Mouse (Mus musculus): ENCODE results near the gene Alk. TPM values are rescaled to one million over a fixed set of nuclear protein-coding genes. Genes with fewer than 3 reads are reported as not detected.

Alk gene
- polyA plus RNA-seq, 1 experiment from 2014 or later: 0.51 TPM

DNA sequence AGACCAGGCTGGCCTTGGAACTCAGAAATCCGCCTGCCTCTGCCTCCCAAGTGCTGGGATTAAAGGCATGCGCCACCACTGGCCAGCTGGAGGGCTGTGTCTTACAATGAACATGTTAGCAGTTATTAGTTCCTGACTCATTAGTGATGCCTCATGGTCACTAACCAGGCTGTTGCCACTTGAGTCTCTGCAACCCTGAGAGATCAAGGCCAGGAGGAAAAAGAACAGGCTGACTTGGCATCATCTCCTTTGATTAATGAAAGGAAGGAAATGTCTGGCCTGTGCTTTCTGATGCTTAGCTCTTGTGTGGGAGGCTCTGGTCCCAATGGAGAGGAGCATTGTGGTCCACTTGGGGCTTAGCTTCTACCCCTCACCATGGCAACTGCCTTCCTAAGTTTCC is 611.4 kb downstream of the Alk start:
- no peaks in the 10 kb centered on the region for H3K27me3 ChIP-seq (ENCODE audit: control insufficient read depth, insufficient read depth, low read length)

DNA sequence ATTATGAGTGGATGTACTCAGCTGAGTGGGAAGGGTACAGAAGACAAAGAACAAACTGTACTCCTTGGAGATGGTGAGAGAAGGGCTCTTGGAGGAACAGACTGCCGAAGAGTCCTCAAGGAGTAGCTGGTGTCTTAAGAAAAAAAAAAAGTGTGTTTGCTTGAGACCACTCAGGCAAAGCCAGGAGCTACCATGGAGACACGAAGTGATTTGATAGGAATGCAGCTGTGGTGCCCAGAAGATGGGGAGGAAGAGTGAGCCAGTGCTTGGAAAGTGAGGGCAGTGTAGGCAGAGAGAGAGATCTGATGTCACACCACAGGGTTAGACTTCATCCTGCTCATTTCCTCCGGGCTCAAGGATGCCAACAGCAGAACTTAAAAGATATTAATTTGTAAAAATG is 613.2 kb downstream of the Alk start:
- H3K27ac ChIP-seq (ENCODE audit: low read depth, low read length): no peak overlapping the region
- WGBS: 62% methylated on average over 3 of the region's 3 CpGs

More for the DNA sequence above, 611.4 kb downstream of the Alk start:
- no peak overlapping the region for H3K9ac ChIP-seq (ENCODE audit: low read depth, low read length)
- no peaks in the 10 kb centered on the region for H3K36me3 ChIP-seq (ENCODE audit: control insufficient read depth, insufficient read depth, low read length)
- DNase-seq (ENCODE audit: low spot score) (no peak), ATAC-seq (ENCODE audit: low FRiP score) (no peak)
- H3K9me3 ChIP-seq (ENCODE audit: control insufficient read depth, low read length): no peaks in the 10 kb centered on the region
- H3K4me3 ChIP-seq (ENCODE audit: low read depth, low read length): no peak overlapping the region
- WGBS: 98% methylated on average over 2 of the region's 2 CpGs
- H3K4me2 ChIP-seq (replicated peaks; ENCODE audit: low read depth, low read length): no peak overlapping the region
- 0 out of 2 replicates have a peak, but pooled peaks cover 4% of the 10 kb centered on the region for H3K4me1 ChIP-seq (replicated peaks; ENCODE audit: control insufficient read depth, insufficient read depth, low read length)
- H3K27ac ChIP-seq (ENCODE audit: low read depth, low read length): no peak overlapping the region

DNA sequence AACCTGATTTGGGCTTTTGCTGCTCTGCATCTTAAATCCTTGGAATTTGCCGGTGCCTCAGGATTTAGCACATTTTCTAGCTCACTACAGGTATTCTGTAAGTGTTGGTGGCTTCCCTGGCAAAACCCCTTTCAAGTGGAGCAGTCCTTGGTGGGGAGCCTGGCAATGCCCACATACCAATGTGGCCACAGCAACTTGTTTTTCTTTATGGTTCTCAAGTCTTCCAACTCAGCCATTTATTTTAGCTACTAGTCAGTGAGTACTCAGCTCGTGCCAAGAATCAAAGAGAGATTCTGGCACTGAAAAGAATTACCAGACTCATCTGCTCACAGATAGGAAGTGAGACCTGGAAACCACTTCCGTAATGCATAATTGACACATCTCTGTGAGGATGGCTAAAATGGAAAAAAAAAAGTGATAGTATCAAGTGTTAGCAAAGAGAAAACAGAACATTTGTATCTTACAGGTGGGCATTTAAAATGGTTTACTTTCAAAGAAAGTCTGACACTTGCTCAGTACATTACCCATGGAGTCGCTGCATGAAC is 614.2 kb downstream of the Alk start:
- Histone ChIP-seq H3K27ac (ENCODE audit: low read depth, low read length) (no peak overlapping the region), H3K36me3 (ENCODE audit: control insufficient read depth, insufficient read depth, low read length) (no peaks in the 10 kb centered on the region), H3K4me2 (replicated peaks; ENCODE audit: low read depth, low read length) (no peak overlapping the region), H3K9me3 (ENCODE audit: control insufficient read depth, low read length) (no peaks in the 10 kb centered on the region), H3K4me3 (ENCODE audit: low read depth, low read length) (no peak overlapping the region), H3K27me3 (ENCODE audit: control insufficient read depth, insufficient read depth, low read length) (no peaks in the 10 kb centered on the region), H3K4me1 (replicated peaks; ENCODE audit: control insufficient read depth, insufficient read depth, low read length) (peaks cover 7% of the 10 kb centered on the region; the same call in 1 of the 2 replicates), H3K9ac (ENCODE audit: low read depth, low read length) (no peak overlapping the region)
- ATAC-seq (ENCODE audit: low FRiP score): no peak
- 84% methylated on average over 4 of the region's 4 CpGs for WGBS
- DNase-seq (ENCODE audit: low spot score): no peak

More for the DNA sequence above, 613.2 kb downstream of the Alk start:
- Histone ChIP-seq H3K9me3 (ENCODE audit: control insufficient read depth, low read length) (no peaks in the 10 kb centered on the region), H3K4me3 (ENCODE audit: low read depth, low read length) (no peak overlapping the region), H3K4me1 (replicated peaks; ENCODE audit: control insufficient read depth, insufficient read depth, low read length) (peaks cover 6% of the 10 kb centered on the region; the same call in 1 of the 2 replicates), H3K27me3 (ENCODE audit: control insufficient read depth, insufficient read depth, low read length) (no peaks in the 10 kb centered on the region), H3K36me3 (ENCODE audit: control insufficient read depth, insufficient read depth, low read length) (no peaks in the 10 kb centered on the region), H3K4me2 (replicated peaks; ENCODE audit: low read depth, low read length) (no peak overlapping the region), H3K9ac (ENCODE audit: low read depth, low read length) (no peak overlapping the region)
- DNase-seq (ENCODE audit: low spot score): no peak
- no peak for ATAC-seq (ENCODE audit: low FRiP score)

DNA sequence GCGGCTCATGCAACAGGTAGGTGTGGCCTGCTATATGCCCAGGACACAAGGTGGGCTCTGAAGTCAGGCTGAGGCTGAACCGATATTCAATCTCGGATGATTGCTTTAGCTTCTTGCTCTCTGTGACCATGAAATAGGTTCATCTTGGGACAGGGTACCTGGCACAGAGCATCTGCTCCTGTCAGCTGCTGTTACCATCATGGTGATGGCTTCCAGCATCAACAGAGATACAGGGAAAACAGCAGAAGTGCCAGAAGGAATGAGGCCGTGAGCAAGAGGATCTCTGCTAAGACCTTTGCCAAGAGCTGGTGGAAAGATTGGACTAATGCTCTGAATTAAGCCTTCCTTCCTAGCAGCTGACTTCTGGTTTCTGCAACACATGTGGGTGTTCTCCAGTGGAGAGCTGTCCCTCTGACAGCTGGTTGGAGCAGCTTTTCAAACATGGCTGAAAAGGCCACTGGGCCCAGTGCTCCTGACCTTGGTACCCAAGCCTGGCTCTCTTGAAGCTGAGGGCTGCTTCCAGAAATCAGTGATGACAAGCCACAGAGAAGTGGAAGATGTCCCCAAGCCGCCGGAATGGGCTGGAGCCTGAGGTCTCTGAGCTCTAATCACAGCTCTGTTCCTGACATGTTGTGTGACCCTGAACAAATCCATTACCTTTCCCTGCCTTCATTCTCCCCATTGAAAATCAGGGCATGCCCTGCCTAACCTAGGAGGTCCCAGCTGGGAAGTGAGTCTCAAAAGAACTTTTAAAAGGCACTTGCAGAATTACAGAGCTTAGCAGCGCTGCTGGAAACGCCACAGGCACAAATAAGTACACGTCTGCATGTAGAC is 615.5 kb downstream of the Alk start:
- H3K4me2 ChIP-seq (replicated peaks; ENCODE audit: low read depth, low read length): no peak overlapping the region
- no peak overlapping the region for H3K4me3 ChIP-seq (ENCODE audit: low read depth, low read length)
- WGBS: 56% methylated on average over 9 of the region's 9 CpGs
- no peak for ATAC-seq (ENCODE audit: low FRiP score)
- H3K36me3 ChIP-seq (ENCODE audit: control insufficient read depth, insufficient read depth, low read length): no peaks in the 10 kb centered on the region
- no peaks in the 10 kb centered on the region for H3K27me3 ChIP-seq (ENCODE audit: control insufficient read depth, insufficient read depth, low read length)
- no peaks in the 10 kb centered on the region for H3K9me3 ChIP-seq (ENCODE audit: control insufficient read depth, low read length)
- peak; percentile 13 for DNase-seq (ENCODE audit: low spot score)
- no peak overlapping the region for H3K9ac ChIP-seq (ENCODE audit: low read depth, low read length)
- H3K4me1 ChIP-seq (replicated peaks; ENCODE audit: control insufficient read depth, insufficient read depth, low read length): peaks cover 7% of the 10 kb centered on the region; the same call in 1 of the 2 replicates
- H3K27ac ChIP-seq (ENCODE audit: low read depth, low read length): no peak overlapping the region

DNA sequence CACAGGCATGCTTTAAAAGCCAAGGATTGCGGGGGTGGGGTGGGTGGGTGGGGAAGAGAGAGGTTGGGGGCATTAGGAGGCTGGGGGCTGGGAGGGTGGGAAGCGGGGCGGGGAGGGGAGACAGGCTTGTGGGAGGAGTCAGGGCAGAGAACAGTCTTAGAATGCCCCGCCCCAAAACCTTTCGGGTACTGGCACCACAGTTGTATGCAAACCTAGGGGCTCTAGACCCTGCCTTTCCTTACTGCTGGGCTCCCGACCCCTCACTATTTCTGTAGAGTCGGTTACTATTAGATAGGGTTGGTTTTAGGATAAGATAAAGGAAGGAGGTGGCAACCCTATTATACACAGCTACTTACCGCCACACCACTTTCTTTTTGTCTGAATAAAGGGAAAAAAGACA is 617.4 kb downstream of the Alk start:
- no peak overlapping the region for H3K4me3 ChIP-seq (ENCODE audit: low read depth, low read length)
- ATAC-seq (ENCODE audit: low FRiP score) (peak; percentile 11; the same call in 1 of the 2 replicates), DNase-seq (ENCODE audit: low spot score) (no peak)
- no peak overlapping the region for H3K4me2 ChIP-seq (replicated peaks; ENCODE audit: low read depth, low read length)
- WGBS: 55% methylated on average over 6 of the region's 8 CpGs
- H3K36me3 ChIP-seq (ENCODE audit: control insufficient read depth, insufficient read depth, low read length): no peaks in the 10 kb centered on the region
- no peaks in the 10 kb centered on the region for H3K27me3 ChIP-seq (ENCODE audit: control insufficient read depth, insufficient read depth, low read length)
- H3K4me1 ChIP-seq (replicated peaks; ENCODE audit: control insufficient read depth, insufficient read depth, low read length): peaks cover 7% of the 10 kb centered on the region; the same call in 1 of the 2 replicates
- no peak overlapping the region for H3K27ac ChIP-seq (ENCODE audit: low read depth, low read length)
- H3K9me3 ChIP-seq (ENCODE audit: control insufficient read depth, low read length): no peaks in the 10 kb centered on the region
- H3K9ac ChIP-seq (ENCODE audit: low read depth, low read length): no peak overlapping the region

DNA sequence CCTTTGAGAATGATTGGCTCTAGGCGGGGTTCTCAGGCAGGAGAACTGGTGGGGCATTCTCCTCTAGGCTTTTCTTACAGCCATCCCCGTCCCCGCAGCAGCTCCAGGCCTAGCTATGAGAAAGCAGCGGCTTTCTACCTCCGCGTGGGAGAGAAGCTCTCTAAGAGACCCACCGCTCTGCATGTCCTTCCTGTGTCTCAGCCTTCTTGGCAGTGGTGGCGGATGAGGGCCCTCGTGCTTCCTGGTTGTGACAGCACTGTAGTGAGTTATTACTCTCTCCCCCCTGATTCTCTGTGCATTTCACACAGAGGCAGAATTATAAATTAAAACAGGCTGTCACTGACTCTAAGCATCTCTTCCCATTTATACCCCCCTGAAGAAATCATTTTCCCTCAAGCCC is 618.0 kb downstream of the Alk start:
- H3K4me1 ChIP-seq (replicated peaks; ENCODE audit: control insufficient read depth, insufficient read depth, low read length): peaks cover 7% of the 10 kb centered on the region; the same call in 1 of the 2 replicates
- WGBS: 53% methylated on average over 9 of the region's 9 CpGs
- H3K4me2 ChIP-seq (replicated peaks; ENCODE audit: low read depth, low read length): no peak overlapping the region
- no peaks in the 10 kb centered on the region for H3K27me3 ChIP-seq (ENCODE audit: control insufficient read depth, insufficient read depth, low read length)
- H3K9ac ChIP-seq (ENCODE audit: low read depth, low read length): no peak overlapping the region
- DNase-seq (ENCODE audit: low spot score) (peak; percentile 16), ATAC-seq (ENCODE audit: low FRiP score) (no peak)
- H3K36me3 ChIP-seq (ENCODE audit: control insufficient read depth, insufficient read depth, low read length): no peaks in the 10 kb centered on the region
- H3K9me3 ChIP-seq (ENCODE audit: control insufficient read depth, low read length): no peaks in the 10 kb centered on the region
- H3K27ac ChIP-seq (ENCODE audit: low read depth, low read length): no peak overlapping the region
- no peak overlapping the region for H3K4me3 ChIP-seq (ENCODE audit: low read depth, low read length)

DNA sequence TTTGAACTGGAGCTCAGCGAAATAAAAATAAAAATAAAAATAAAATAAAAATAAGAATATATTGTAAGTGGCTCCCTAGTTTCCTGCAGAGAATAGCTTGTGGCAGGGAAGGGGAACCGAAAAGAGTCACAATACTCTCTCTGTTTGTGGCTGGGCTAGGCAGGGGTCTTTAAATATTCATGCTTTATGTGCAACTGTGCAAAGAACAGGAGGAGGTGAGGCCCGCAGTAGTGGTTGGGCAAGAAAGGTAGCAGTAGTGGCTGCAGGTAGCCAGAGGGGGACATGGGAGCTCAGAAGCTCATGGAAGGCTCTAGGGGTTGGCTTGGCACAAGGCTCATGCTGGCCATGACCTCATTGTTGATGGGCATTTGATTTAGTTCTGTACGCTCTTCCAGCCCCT is 623.2 kb downstream of the Alk start:
- Histone ChIP-seq H3K4me3 (ENCODE audit: low read depth, low read length) (no peak overlapping the region), H3K9ac (ENCODE audit: low read depth, low read length) (no peak overlapping the region), H3K4me1 (replicated peaks; ENCODE audit: control insufficient read depth, insufficient read depth, low read length) (no peaks in the 10 kb centered on the region; the same call in 1 of the 2 replicates), H3K27ac (ENCODE audit: low read depth, low read length) (peak overlapping the region; percentile 39; the same call in 1 of the 2 replicates), H3K4me2 (replicated peaks; ENCODE audit: low read depth, low read length) (no peak overlapping the region), H3K27me3 (ENCODE audit: control insufficient read depth, insufficient read depth, low read length) (no peaks in the 10 kb centered on the region), H3K36me3 (ENCODE audit: control insufficient read depth, insufficient read depth, low read length) (no peaks in the 10 kb centered on the region), H3K9me3 (ENCODE audit: control insufficient read depth, low read length) (no peaks in the 10 kb centered on the region)
- ATAC-seq (ENCODE audit: low FRiP score): peak; percentile 57; the same call in 1 of the 2 replicates
- peak; percentile 8 for DNase-seq (ENCODE audit: low spot score)
- WGBS: 67% methylated on average over 4 of the region's 4 CpGs

DNA sequence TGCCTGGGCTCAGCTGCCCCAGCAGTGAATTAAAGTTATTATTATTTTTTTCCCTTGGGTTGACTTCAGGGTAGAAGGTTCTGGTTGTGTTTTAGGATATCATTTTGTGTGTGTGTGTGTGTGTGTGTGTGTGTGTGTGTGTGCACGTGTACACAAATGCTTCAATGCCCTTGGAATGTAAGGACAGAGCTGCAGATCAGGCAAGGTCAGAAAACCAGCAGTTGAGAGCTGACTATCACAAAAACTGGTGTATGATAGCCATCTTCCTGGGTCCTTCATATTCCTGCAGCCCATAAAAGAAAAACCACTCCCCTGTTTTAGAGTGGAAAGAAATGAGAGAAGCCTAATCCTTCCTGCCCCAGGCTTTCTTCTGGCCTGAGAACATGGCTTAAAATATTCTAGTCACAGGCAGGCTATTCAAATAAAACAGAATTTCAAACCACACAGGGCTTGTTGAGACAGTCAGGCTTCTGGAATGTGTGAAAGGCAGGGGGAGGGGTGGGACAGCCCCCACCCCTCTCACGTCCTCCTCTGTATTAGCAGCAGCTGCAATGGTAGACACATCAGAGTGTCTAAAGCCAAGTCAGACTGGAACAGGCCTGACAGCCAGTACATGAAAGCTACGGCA is 623.8 kb downstream of the Alk start:
- Histone ChIP-seq H3K4me3 (ENCODE audit: low read depth, low read length) (no peak overlapping the region), H3K9me3 (ENCODE audit: control insufficient read depth, low read length) (no peaks in the 10 kb centered on the region), H3K36me3 (ENCODE audit: control insufficient read depth, insufficient read depth, low read length) (no peaks in the 10 kb centered on the region), H3K27ac (ENCODE audit: low read depth, low read length) (peak overlapping the region; percentile 39; the same call in 1 of the 2 replicates), H3K4me1 (replicated peaks; ENCODE audit: control insufficient read depth, insufficient read depth, low read length) (no peaks in the 10 kb centered on the region; the same call in 1 of the 2 replicates), H3K27me3 (ENCODE audit: control insufficient read depth, insufficient read depth, low read length) (no peaks in the 10 kb centered on the region), H3K9ac (ENCODE audit: low read depth, low read length) (no peak overlapping the region), H3K4me2 (replicated peaks; ENCODE audit: low read depth, low read length) (no peak overlapping the region)
- ATAC-seq (ENCODE audit: low FRiP score) (peak; percentile 95), DNase-seq (ENCODE audit: low spot score) (peak; percentile 59)
- WGBS: 31% methylated on average over 3 of the region's 3 CpGs
